ENCODE assay signal across 23 mouse cellular contexts in the genomic region with DNA sequence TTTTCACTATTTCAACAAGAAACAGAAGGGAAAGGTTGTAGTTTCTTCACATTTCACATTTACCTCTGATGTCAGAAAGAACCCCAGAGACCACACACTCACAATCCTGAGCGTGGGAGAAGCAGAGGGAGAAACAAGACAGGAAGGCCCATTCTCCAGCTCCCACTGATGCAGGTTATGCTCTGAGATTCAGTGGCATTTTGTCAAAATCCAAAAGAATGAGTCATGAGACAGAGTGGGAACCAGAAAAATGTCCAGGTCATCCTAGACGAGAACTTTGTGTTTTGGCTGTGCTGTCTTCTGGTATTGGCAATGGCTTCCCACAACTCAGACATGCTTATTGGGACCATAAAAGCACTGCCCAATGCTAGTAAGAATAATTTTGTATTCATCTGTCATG.
"Had no signal": no experiment of that assay in that cellular context is flagged by ENCODE, and none has a peak within 500 bp of the region (broad histone marks: within the 10 kb centered on the region; RNA-seq: fewer than 3 reads in every experiment).

No protein-coding gene starts in this region.

- H3K27me3 ChIP-seq: limb, embryonic 12.5 days; limb, embryonic 13.5 days; limb, embryonic 15.5 days; liver, embryonic 12.5 days; liver, embryonic 13.5 days; liver, embryonic 15.5 days; lung, embryonic 15.5 days; megakaryocyte, embryonic 14.5 days; midbrain, embryonic 12.5 days; midbrain, embryonic 13.5 days; midbrain, embryonic 15.5 days; neural tube, embryonic 12.5 days had no signal

- DNase-seq: left cerebral cortex, postnatal 4 days; liver; liver, embryonic 13.5 days; liver, postnatal 0 days; lung, adult 18-20 months; lung, adult 2 months; lung, embryonic 14.5 days; lung, postnatal 10 days; lung, postnatal 4 days; midbrain, embryonic 14.5 days had no signal

- ATAC-seq: liver, embryonic 12.5 days; liver, postnatal 0 days; lung, postnatal 0 days; midbrain, embryonic 13.5 days; midbrain, embryonic 15.5 days; midbrain, embryonic 16.5 days had no signal
